Mouse (Mus musculus) testis, adult 2 months (tissue): ENCODE measurements around the gene Dhh. TPM values are rescaled to one million over a fixed set of nuclear protein-coding genes. Genes with fewer than 3 reads are reported as not detected.

Source experiments
- H3K27ac ChIP-seq: fragments of 200-500 bp; 2 replicates; pipeline ENCODE4 v1.5.1; 2012; ENCODE audit warnings: low read depth, low read length; ENCODE audit not compliant: control insufficient read depth, insufficient read depth
- H3K27me3 ChIP-seq: fragments of 200-500 bp; 2 replicates; pipeline ENCODE4 v1.6.1; 2012; ENCODE audit warnings: mild to moderate bottlenecking, low read length, moderate library complexity; ENCODE audit not compliant: control insufficient read depth, insufficient read depth
- H3K36me3 ChIP-seq: fragments of 200-500 bp; 2 replicates; pipeline ENCODE4 v1.6.1; 2012; ENCODE audit warnings: mild to moderate bottlenecking, low read length; ENCODE audit not compliant: control insufficient read depth, insufficient read depth
- H3K4me1 ChIP-seq: fragments of 200-500 bp; 2 replicates; pipeline ENCODE4 v1.6.1; 2012; ENCODE audit warnings: low read length; ENCODE audit not compliant: control insufficient read depth, insufficient read depth
- H3K4me3 ChIP-seq: fragments of 200-500 bp; 2 replicates; pipeline ENCODE4 v1.5.1; 2012; ENCODE audit warnings: low read depth, mild to moderate bottlenecking, low read length, moderate library complexity, mixed read lengths; ENCODE audit not compliant: control insufficient read depth
- CTCF ChIP-seq: fragments of 200-500 bp; IDR thresholded peaks from 2 replicates; pipeline ENCODE4 v1.5.1; 2012; ENCODE audit warnings: low read depth, mild to moderate bottlenecking, inconsistent platforms, low read length, moderate library complexity; ENCODE audit not compliant: control insufficient read depth, insufficient read depth, insufficient replicate concordance
- POLR2A ChIP-seq: fragments of 200-500 bp; IDR thresholded peaks from 2 replicates; pipeline ENCODE4 v1.6.1; 2012; ENCODE audit warnings: low read depth, mild to moderate bottlenecking, inconsistent platforms, low read length, moderate library complexity; ENCODE audit not compliant: control insufficient read depth
- polyA plus RNA-seq: library from polyadenylated mRNA; depleted of rRNA; stranded (reverse); fragments of >200 nt; gene quantifications from 2 replicates; pipeline ENCODE4 v1.2.3, GENCODE M21; 2012

The Dhh gene
- polyA plus RNA-seq, 1 experiment = 10.8 TPM

DNA sequence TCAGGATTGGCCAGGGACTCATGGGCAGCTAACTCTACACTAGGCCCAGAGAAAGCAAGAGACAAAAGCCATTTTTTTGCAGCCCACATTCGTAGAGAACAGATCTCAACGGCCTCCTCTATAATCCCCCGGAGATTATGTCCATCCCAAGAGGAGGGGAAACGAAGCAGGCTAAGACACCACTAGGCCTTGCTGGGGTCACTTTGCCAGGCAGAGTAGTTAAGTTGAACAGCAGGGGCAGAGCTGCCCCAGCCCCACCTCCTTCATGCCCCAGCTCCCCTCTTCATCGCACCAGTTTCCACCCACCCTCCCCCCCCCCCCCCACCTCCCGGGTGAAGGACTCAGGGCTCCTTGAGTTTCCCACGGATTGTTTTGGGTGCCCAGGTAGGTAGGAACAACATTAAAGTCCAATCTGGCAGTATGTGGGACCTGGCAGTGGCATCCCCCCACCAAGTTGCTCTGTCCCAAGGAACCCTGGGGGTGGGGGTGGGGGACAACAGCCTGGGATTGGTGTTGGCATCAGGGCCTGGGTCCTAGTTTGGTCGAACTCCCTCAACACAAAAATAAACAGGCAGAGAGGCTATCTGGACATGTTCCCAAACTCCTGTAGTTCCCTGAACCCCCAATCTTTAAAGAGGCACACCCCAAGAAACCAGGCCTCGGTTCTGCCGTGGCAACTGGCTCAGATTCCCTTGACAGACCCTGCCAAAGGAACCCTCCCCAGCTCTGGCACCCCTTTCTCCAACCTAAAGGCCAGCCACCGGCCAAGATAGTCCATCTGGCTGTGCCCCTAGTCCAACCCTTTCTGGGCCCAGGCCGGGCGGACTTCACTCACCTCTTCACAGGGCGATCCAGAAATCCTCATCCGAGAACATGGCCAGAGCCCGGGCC lies 27.9 kb downstream of the Dhh start:
- TF ChIP-seq CTCF = no peak
- no peak for TF ChIP-seq POLR2A
- H3K4me1 ChIP-seq = peaks cover 30% of the 10 kb centered on the region
- H3K27me3 ChIP-seq = no peaks in the 10 kb centered on the region
- H3K4me3 ChIP-seq = peak overlapping the region; percentile 96
- no peaks in the 10 kb centered on the region; the same call in 1 of the 2 replicates for H3K36me3 ChIP-seq
- peak overlapping the region; percentile 96 for H3K27ac ChIP-seq

DNA sequence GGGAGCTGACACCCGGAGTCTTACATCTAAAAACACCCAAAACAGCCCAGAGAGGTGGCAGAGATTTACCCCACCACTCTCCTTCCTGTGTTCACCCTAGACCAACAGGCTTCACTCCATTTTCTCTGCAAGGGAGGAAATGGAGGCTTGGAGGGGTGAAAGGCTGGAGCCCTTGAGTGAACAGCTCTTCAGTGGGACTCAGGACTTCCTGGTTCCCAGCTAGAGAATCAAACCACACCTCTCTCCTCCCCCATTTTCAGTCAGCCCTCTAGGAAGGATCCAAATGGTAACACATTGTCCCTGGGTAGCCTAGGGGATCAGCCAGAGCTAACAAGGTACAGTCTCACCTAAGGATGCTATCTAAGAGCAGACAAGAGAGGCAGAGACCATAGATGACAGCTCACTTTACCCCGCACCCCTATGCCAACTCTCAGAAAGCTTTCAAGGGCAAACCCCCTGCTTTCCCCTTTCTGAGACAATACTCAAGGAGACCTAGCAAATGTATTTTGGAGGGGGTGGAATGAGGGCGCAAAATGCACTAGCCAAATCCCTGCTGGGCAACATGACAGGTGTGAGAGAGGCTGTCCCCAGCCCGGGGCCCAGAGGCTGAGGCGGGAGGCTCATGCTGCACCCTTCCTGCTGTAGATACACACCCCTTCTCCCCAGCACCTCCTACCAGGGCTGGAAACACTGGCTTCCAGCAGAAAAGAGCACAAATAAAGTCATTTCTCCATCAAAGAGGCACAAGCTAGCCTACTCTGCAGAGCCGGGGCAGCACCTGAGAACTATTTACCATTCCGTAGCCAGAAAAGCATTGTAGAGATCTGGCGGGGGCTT lies 28.8 kb downstream of the Dhh start:
- H3K36me3 ChIP-seq = no peaks in the 10 kb centered on the region; the same call in none of the 2 replicates
- TF ChIP-seq CTCF (no peak), POLR2A (no peak)
- H3K27me3 ChIP-seq = no peaks in the 10 kb centered on the region
- peaks cover 30% of the 10 kb centered on the region for H3K4me1 ChIP-seq
- H3K4me3 ChIP-seq = peak overlapping the region; percentile 68
- H3K27ac ChIP-seq = no peak overlapping the region; the same call in 1 of the 2 replicates

DNA sequence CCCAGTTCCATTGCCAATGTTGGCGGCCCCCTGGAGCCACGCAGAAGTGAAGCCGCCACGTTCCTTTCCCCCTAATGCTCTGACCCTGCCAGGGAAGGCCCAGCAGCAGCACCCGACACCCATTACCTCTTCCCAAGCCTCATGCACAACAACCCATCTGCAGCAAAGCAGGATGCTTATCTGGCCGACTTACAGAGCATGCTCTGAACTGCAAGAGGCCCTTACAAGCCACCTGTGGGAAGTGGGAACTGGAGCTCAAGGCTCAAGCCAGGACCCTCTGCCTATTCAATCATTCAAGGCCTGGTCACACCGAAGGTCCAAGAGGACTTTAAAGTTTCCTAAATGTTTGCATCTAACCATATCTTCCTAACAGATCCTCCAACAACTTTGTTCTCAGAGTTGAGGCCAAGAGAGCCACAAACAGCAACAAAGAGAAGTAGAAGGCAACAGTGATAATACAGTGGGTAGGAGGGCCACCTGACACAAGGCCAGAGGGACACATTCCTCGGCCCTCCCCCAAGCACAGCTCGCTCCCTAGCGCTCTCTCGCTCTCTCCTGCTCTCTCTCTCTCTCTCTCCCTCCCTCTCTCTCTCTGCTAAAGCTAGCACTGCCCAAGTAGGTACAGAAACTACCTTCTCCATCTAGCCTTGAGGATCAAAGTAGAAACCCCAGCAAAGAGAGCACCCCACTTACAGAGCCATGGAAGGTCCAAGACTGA lies 29.8 kb downstream of the Dhh start:
- TF ChIP-seq CTCF = no peak
- TF ChIP-seq POLR2A = no peak
- no peaks in the 10 kb centered on the region for H3K27me3 ChIP-seq
- H3K4me3 ChIP-seq = no peak overlapping the region; the same call in 1 of the 2 replicates
- H3K27ac ChIP-seq = no peak overlapping the region; the same call in none of the 2 replicates
- peaks cover 30% of the 10 kb centered on the region for H3K4me1 ChIP-seq
- H3K36me3 ChIP-seq = peaks cover 2% of the 10 kb centered on the region

DNA sequence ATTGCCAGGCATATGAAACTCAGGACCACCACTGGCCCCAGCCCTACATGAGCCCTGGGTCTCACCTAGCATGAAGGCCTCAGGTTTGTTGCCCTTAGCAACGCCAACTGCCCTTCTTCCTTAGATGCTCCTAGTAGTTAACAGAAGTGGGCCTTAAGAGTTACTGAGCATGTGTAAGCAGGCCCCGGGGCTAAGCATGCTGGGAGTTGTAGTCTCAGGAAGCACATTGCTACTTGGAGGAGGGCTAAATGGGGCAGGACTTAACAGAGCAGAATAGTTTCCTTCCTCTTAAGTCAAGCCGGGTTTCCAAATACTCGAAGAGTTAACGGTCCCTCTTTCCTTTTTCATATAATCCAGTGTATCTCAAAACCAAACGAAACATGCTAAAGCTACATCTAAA lies 31.0 kb downstream of the Dhh start:
- Histone ChIP-seq H3K4me3 (peak overlapping the region; percentile 72), H3K36me3 (peaks cover 2% of the 10 kb centered on the region), H3K27ac (peak overlapping the region; percentile 70)

DNA sequence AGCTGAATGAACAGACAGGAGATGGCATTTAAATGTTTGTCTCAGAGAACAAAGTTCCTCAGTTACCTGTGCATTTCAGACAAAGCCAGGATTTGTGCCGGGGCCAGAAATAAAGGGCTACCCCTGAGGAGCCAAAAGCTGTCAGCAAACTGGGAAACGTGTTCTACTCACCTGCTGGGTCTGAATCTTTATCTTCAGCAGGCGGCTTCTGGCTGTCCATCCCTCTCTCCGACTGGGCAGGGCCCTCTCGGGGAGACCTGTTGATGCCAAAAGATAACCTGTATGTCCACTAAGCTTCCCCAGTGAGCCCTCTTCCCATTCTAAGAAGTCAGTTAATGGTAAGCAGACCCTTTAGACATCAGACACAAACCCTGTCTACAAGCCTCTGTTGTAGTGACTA lies 31.8 kb downstream of the Dhh start:
- Histone ChIP-seq H3K36me3 (peaks cover 2% of the 10 kb centered on the region), H3K4me3 (peak overlapping the region; percentile 72), H3K27ac (no peak overlapping the region), H3K27me3 (no peaks in the 10 kb centered on the region), H3K4me1 (peaks cover 25% of the 10 kb centered on the region)
- TF ChIP-seq POLR2A = no peak
- TF ChIP-seq CTCF = no peak

More for the DNA sequence above, 31.0 kb downstream of the Dhh start:
- H3K4me1 ChIP-seq = peaks cover 27% of the 10 kb centered on the region
- H3K27me3 ChIP-seq = no peaks in the 10 kb centered on the region
- TF ChIP-seq POLR2A (peak; percentile 39; the same call in 1 of the 2 replicates), CTCF (no peak)

DNA sequence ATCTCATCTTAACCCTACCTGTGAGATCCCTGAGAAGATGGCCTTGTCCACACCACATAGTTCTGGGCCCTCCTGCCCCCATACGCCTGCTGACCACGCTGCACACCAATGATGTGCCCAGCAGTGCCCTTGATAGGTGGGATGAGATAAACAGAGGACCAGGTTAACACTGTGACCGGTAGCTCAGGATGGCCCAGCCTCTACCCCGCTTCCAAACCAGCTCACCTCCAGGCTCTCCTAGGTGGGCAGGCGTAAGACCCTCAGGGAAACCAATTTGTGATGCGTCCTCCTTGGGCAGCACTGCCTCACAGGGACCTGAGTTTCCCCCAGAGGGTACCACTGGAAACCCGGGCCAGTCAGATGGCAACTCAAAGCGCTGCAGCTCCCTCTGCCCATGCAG lies 32.6 kb downstream of the Dhh start:
- no peak for TF ChIP-seq POLR2A

More for the DNA sequence above, 32.6 kb downstream of the Dhh start:
- H3K27me3 ChIP-seq = no peaks in the 10 kb centered on the region
- no peak overlapping the region for H3K27ac ChIP-seq
- H3K4me1 ChIP-seq = peaks cover 22% of the 10 kb centered on the region
- H3K4me3 ChIP-seq = peak overlapping the region; percentile 72
- peaks cover 6% of the 10 kb centered on the region for H3K36me3 ChIP-seq
